Mouse (Mus musculus) midbrain, postnatal 0 days (tissue): ENCODE data around the gene Adora2a. TPM values are rescaled to one million over a fixed set of nuclear protein-coding genes. Genes with fewer than 3 reads are reported as not detected.
"Not testable (repeated sequence)": the region's sequence is repeated elsewhere in the genome, so short reads cannot be mapped to it uniquely, and the experiment has no call there.

ENCODE experiments used
- ATAC-seq: fragments of 200-750 bp; cut with Nextera tagmentation; 2 replicates; pipeline ENCODE4 v1.8.0; 2017; ENCODE audit warnings: moderate number of reproducible peaks, mild to moderate bottlenecking, moderate TSS enrichment, moderate library complexity; ENCODE audit not compliant: low FRiP score
- DNase-seq: peaks from one replicate; pipeline ENCODE4 v3.0.0-alpha.2; 2015; ENCODE audit warnings: low spot score
- H3K27ac ChIP-seq: fragments of 300-500 bp; sonication (generic); 2 replicates; pipeline ENCODE4 v1.5.1; 2014; ENCODE audit warnings: low read depth, mild to moderate bottlenecking, low read length, mixed read lengths
- H3K27me3 ChIP-seq: fragments of 300-500 bp; sonication (generic); 2 replicates; pipeline ENCODE4 v1.6.1; 2014; ENCODE audit warnings: low read length, control low read depth, mixed read lengths; ENCODE audit not compliant: insufficient read depth
- H3K36me3 ChIP-seq: fragments of 300-500 bp; sonication (generic); 2 replicates; pipeline ENCODE4 v1.6.1; 2014; ENCODE audit warnings: low read length, control low read depth, mixed read lengths; ENCODE audit not compliant: insufficient read depth
- H3K4me1 ChIP-seq: fragments of 300-500 bp; sonication (generic); 2 replicates; pipeline ENCODE4 v1.6.1; 2014; ENCODE audit warnings: mild to moderate bottlenecking, control low read depth, antibody characterized with exemption, low read length, mixed read lengths; ENCODE audit not compliant: insufficient read depth
- H3K4me2 ChIP-seq: fragments of 300-500 bp; sonication (generic); 2 replicates; pipeline ENCODE4 v1.6.1; 2014; ENCODE audit warnings: low read depth, mild to moderate bottlenecking, low read length, mixed read lengths; ENCODE audit not compliant: poor library complexity, severe bottlenecking
- H3K4me3 ChIP-seq: fragments of 300-500 bp; sonication (generic); 2 replicates; pipeline ENCODE4 v1.5.1; 2014; ENCODE audit warnings: low read depth, mild to moderate bottlenecking, low read length, moderate library complexity
- H3K9ac ChIP-seq: fragments of 300-500 bp; sonication (generic); replicated peaks from 2 replicates; pipeline ENCODE4 v1.6.1; 2014; ENCODE audit warnings: mild to moderate bottlenecking, low read length, moderate library complexity, mixed read lengths; ENCODE audit not compliant: poor library complexity, severe bottlenecking
- H3K9me3 ChIP-seq: fragments of 300-500 bp; sonication (generic); 2 replicates; pipeline ENCODE4 v1.6.1; 2016; ENCODE audit warnings: low read length, control low read depth
- CTCF ChIP-seq: IDR thresholded peaks from 2 replicates; pipeline ENCODE4 v1.5.1; 2016; ENCODE audit warnings: antibody characterized with exemption, mild to moderate bottlenecking
- WGBS: fragments of 180-500 bp; shearing (Covaris S2); extraction: QIAGEN DNeasy Blood & Tissue Kit; methylation state at CpG from one replicate; pipeline ENCODE4 v1.1.7; 2014; 5-methylcytosine and 5-hydroxymethylcytosine counted together
- polyA plus RNA-seq: library from polyadenylated mRNA; unstranded; fragments of >200 nt; fragmentation: Nextera tagmentation; extraction: Ambion mirVana; gene quantifications from 2 replicates; pipeline ENCODE4 v1.2.1, GENCODE M21; 2015
- total RNA-seq: library from RNA; depleted of rRNA; stranded (reverse); fragments of >200 nt; gene quantifications from 2 replicates; pipeline ENCODE4 v1.2.3, GENCODE M21; 2014

Adora2a gene
- total and polyA plus RNA-seq, 2 experiments from 2014 or later = 1.7 to 4.3 TPM

DNA sequence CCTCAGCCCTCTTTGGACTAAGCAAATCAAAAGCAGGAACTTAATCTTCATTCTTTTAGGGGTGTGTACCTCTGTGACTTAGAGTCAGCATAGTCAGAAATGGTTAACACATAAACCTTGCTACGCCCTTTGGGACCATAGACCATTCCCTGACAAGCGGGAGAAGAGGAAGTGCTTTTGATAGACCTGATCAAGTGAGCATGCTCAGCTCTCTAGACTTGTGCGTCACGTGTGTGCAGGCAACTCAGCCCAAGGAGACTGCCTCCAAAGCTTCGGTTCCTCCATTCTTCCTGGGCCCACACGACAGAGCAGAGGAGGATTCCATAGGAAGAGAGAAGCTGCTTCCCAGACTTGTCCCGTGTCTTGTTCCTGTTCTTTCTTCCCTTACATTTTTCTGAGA, 28.1 kb upstream of the Adora2a start:
- TF ChIP-seq CTCF = no peak

DNA sequence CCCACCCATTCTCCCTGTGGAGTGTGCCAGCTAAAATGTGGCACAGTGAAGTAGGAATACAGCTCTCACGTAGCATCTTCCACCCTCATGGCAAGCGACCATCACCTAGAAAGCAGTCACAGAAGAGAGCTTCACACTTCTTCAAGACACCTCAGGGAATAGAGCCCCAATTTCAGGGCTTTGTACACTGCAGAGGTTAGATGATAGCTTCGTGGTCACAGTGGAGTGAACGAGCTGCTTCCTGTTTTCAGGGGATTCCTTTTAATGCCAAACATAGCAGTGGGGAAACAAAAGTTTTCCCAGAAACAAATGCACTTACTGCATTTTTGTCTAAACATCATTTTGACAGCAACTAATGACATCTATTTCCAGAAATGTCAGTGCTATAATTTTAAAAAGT, 27.3 kb upstream of the Adora2a start:
- DNase-seq (no peak), ATAC-seq (no peak)
- Histone ChIP-seq H3K9me3 (no peaks in the 10 kb centered on the region), H3K27ac (no peak overlapping the region), H3K9ac (no peak overlapping the region), H3K4me1 (no peaks in the 10 kb centered on the region), H3K4me2 (no peak overlapping the region), H3K36me3 (peaks cover 5% of the 10 kb centered on the region), H3K4me3 (no peak overlapping the region), H3K27me3 (no peaks in the 10 kb centered on the region)
- no peak for TF ChIP-seq CTCF
- 82% methylated on average over 4 of the region's 4 CpGs for WGBS

More for the DNA sequence above, 28.1 kb upstream of the Adora2a start:
- DNase-seq (no peak), ATAC-seq (no peak)
- Histone ChIP-seq H3K9me3 (no peaks in the 10 kb centered on the region), H3K36me3 (peaks cover 5% of the 10 kb centered on the region), H3K4me1 (no peaks in the 10 kb centered on the region), H3K4me2 (no peak overlapping the region), H3K4me3 (no peak overlapping the region), H3K9ac (no peak overlapping the region), H3K27ac (no peak overlapping the region), H3K27me3 (no peaks in the 10 kb centered on the region)
- WGBS = 80% methylated on average over 7 of the region's 7 CpGs

DNA sequence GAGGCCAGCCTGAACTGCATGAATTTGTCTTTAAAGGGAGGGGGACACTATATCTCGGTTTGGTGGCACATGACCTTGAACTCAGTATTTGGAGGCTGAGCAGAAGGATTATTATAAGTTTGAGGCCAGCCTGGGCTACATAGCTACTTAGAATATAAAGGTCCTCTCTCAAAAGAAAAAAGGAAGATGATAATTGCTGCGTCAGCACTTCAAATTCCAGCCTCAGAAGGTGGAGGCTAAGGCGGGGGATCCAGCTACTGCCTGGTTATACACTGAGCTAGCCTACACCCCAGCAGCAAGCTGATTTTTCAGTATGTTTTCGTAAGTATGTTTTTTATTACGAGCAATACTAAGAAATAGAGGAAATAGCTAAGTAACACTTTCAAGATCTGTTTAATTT, 26.0 kb upstream of the Adora2a start:
- Histone ChIP-seq H3K9ac (no peak overlapping the region), H3K9me3 (no peaks in the 10 kb centered on the region), H3K36me3 (peaks cover 5% of the 10 kb centered on the region), H3K4me1 (no peaks in the 10 kb centered on the region), H3K4me2 (no peak overlapping the region), H3K27ac (no peak overlapping the region), H3K4me3 (no peak overlapping the region), H3K27me3 (no peaks in the 10 kb centered on the region)
- ATAC-seq (no peak), DNase-seq (no peak)
- no peak for TF ChIP-seq CTCF
- WGBS = 90% methylated on average over 5 of the region's 5 CpGs

DNA sequence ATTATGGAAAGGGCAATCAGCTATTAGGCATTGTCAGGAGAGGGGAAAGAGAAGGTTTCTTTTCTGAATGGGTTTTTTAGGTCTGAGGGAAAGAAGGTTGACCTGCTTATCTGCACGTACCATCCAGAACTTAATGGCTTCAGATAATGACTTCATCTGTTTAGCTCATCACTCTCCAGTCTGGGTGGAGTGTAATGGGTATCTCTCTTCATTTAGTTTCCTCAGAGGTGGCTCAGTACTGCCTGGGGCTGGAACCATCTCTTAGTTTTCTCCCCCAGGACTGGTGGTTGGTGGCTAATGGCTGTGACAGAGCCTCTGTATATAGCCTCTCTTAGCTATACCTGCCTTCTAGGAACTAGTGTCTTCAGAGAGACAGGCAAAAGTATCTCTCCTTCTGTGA, 25.3 kb upstream of the Adora2a start:
- no peak for ATAC-seq
- Histone ChIP-seq H3K9ac (no peak overlapping the region), H3K36me3 (peaks cover 5% of the 10 kb centered on the region), H3K4me2 (no peak overlapping the region), H3K4me3 (no peak overlapping the region), H3K27me3 (no peaks in the 10 kb centered on the region), H3K27ac (no peak overlapping the region), H3K9me3 (no peaks in the 10 kb centered on the region), H3K4me1 (no peaks in the 10 kb centered on the region)
- DNase-seq = no peak
- 96% methylated on average over 1 of the region's 1 CpGs for WGBS
- no peak for TF ChIP-seq CTCF

DNA sequence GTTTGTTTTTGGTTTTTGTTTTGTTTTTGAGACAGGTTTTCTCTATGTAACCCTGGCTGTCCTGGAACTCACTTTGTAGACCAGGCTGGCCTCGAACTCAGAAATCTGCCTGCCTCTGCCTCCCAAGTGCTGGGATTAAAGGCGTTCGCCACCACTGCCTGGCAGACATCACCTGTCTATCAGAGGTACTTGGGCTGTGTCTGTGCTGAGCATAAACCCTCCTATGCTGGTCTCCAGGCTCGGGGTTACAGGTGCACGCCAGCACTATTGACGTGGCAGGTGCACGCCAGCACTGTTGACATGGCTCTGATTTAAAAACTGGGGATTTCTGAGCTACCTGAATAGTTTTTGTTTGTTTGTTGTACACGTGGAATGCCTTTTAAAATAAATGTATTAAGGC, 24.5 kb upstream of the Adora2a start:
- not testable (repeated sequence) for H3K27ac ChIP-seq, H3K27me3 ChIP-seq, DNase-seq, H3K9me3 ChIP-seq, H3K4me1 ChIP-seq, H3K4me2 ChIP-seq, H3K4me3 ChIP-seq, H3K36me3 ChIP-seq, ATAC-seq, H3K9ac ChIP-seq
- WGBS = 93% methylated on average over 8 of the region's 8 CpGs

DNA sequence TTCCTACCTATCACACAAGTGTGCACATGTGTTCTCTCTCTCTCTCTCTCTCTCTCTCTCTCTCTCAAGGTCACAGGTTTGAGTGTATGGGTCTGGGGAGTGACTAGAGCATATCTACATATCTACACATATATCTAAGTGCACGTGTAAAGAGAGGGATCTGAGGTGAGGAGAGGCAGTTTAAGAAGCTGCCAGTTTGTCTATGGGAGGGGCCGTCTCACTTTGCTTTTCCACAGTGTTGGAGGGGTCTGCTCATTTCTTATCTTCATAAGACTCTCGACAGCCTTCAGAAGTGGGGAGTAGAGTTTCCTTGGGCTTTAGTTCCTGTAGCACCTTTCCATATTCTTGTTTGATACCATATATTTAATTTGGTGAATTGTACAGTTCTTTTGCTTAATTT, 23.4 kb upstream of the Adora2a start:
- Histone ChIP-seq H3K9ac (no peak overlapping the region), H3K27ac (no peak overlapping the region), H3K36me3 (peaks cover 5% of the 10 kb centered on the region), H3K9me3 (no peaks in the 10 kb centered on the region), H3K4me3 (no peak overlapping the region), H3K27me3 (no peaks in the 10 kb centered on the region), H3K4me2 (no peak overlapping the region), H3K4me1 (no peaks in the 10 kb centered on the region)
- no peak for ATAC-seq
- no peak for DNase-seq
- 86% methylated on average over 3 of the region's 3 CpGs for WGBS
- TF ChIP-seq CTCF = no peak

DNA sequence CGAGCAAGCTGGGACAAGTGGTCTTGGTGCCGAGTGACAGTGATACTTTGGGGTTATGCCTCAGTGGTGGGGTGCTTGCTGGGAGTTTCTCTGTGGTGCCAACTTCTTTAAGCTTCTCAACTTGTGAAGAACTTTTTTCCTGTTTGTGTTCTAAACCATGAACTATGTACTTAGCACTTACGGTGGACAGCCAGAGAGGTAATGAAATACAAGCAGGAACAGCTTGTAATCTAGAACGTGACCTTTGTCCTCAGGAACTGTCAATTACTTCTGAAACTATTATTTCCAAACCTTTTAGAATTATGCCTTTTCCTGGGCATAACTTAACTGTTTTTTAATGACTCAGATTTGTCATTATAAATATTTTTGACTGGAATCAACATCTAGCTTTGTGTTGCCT, 22.3 kb upstream of the Adora2a start:
- H3K9ac ChIP-seq = no peak overlapping the region
- no peaks in the 10 kb centered on the region for H3K9me3 ChIP-seq
- no peak overlapping the region for H3K4me3 ChIP-seq
- H3K4me2 ChIP-seq = no peak overlapping the region
- TF ChIP-seq CTCF = no peak
- peaks cover 3% of the 10 kb centered on the region for H3K36me3 ChIP-seq
- no peaks in the 10 kb centered on the region for H3K27me3 ChIP-seq
- 80% methylated on average over 4 of the region's 4 CpGs for WGBS
- H3K27ac ChIP-seq = no peak overlapping the region
- H3K4me1 ChIP-seq = no peaks in the 10 kb centered on the region
- no peak for ATAC-seq
- no peak for DNase-seq
